In genomic region chr16:55893410-55894107, GRCm38 (mm10) we compare ENCODE assay signal across 8 mouse cellular contexts. TPM values are rescaled to one million over a fixed set of nuclear protein-coding genes. Genes with fewer than 3 reads are reported as not detected.
DNase-seq lines count a peak whose midpoint lies in the region; ATAC-seq and TF ChIP-seq lines count a peak whose summit lies in the region.

No protein-coding gene starts in this region.

- H3K27ac ChIP-seq in kidney, postnatal 0 days = peak overlapping the region; percentile 21; the same call in 1 of the 2 replicates
- H3K27ac ChIP-seq in midbrain, embryonic 15.5 days = no peak overlapping the region

- peak overlapping the region; percentile 95 for H3K4me3 ChIP-seq in megakaryocyte, embryonic 14.5 days (replicated peaks)
- H3K4me3 ChIP-seq in kidney, postnatal 0 days (replicated peaks; ENCODE audit: low read depth, low read length) = 0 out of 2 replicates have a peak overlapping the region, but pooled peaks have one; percentile 17
- H3K4me3 ChIP-seq in midbrain, embryonic 15.5 days = peak overlapping the region; percentile 90; the same call in 1 of the 2 replicates

- H3K9ac ChIP-seq in kidney, postnatal 0 days (ENCODE audit: low read depth, low read length) = no peak overlapping the region
- H3K9ac ChIP-seq in midbrain, embryonic 15.5 days = no peak overlapping the region

- H3K9me3 ChIP-seq in megakaryocyte, embryonic 14.5 days = no peaks in the 10 kb centered on the region
- no peaks in the 10 kb centered on the region for H3K9me3 ChIP-seq in kidney, postnatal 0 days (replicated peaks; ENCODE audit: low read length)
- H3K9me3 ChIP-seq in midbrain, embryonic 15.5 days = no peaks in the 10 kb centered on the region

- ATAC-seq in megakaryocyte, adult 5-6 weeks (ENCODE audit: poor library complexity, severe bottlenecking) = no peak
- ATAC-seq in kidney, postnatal 0 days (replicated peaks; ENCODE audit: low FRiP score, low read depth) = no peak
- ATAC-seq in midbrain, embryonic 15.5 days (replicated peaks) = no peak

- H3K4me1 ChIP-seq in megakaryocyte, embryonic 14.5 days = peaks cover 65% of the 10 kb centered on the region
- H3K4me1 ChIP-seq in kidney, postnatal 0 days (replicated peaks; ENCODE audit: insufficient read depth, low read length) = no peaks in the 10 kb centered on the region
- H3K4me1 ChIP-seq in midbrain, embryonic 15.5 days = peaks cover 15% of the 10 kb centered on the region

- no peaks in the 10 kb centered on the region for H3K27me3 ChIP-seq in megakaryocyte, embryonic 14.5 days (replicated peaks)
- no peaks in the 10 kb centered on the region for H3K27me3 ChIP-seq in kidney, postnatal 0 days (ENCODE audit: insufficient read depth, low read length)
- H3K27me3 ChIP-seq in midbrain, embryonic 15.5 days (replicated peaks) = no peaks in the 10 kb centered on the region

- peak; percentile 25 for DNase-seq in heart, adult 11 months
- no peak for DNase-seq in heart, adult 9 months (ENCODE audit: low spot score in 2 of 2)
- no peak for DNase-seq in kidney, postnatal 0 days (ENCODE audit: low spot score)
- no peak for DNase-seq in ovary, postnatal 36 days (ENCODE audit: low spot score)
- DNase-seq in layer of hippocampus, postnatal 36 days = no peak

- WGBS in kidney, postnatal 0 days = 81% methylated on average over 8 of the region's 8 CpGs
- WGBS in midbrain, embryonic 15.5 days = 86% methylated on average over 8 of the region's 8 CpGs

- peaks cover 14% of the 10 kb centered on the region for H3K36me3 ChIP-seq in megakaryocyte, embryonic 14.5 days (replicated peaks; ENCODE audit: low read length)
- no peaks in the 10 kb centered on the region for H3K36me3 ChIP-seq in kidney, postnatal 0 days (ENCODE audit: insufficient read depth, low read length)
- peaks cover 3% of the 10 kb centered on the region for H3K36me3 ChIP-seq in midbrain, embryonic 15.5 days (replicated peaks)

- no peak for TF ChIP-seq CTCF in kidney, postnatal 0 days (IDR thresholded peaks at IDR 0.05; ENCODE audit: low read depth)

- peak overlapping the region; percentile 88 for H3K4me2 ChIP-seq in kidney, postnatal 0 days (ENCODE audit: low read length)
- H3K4me2 ChIP-seq in midbrain, embryonic 15.5 days = peak overlapping the region; percentile 66

RNA-seq across cellular contexts. Expression of gene Nxpe3, which starts 1.5 kb away (rescaled TPM):
- 0.32 TPM in 1 of 2 replicates, not detected in the other for polyA plus RNA-seq in megakaryocyte, embryonic 14.5 days (2012; ENCODE audit: insufficient read depth, low replicate concordance)
- total RNA-seq in megakaryocyte, adult 5-6 weeks (2015) = 1.4 and 2.1 TPM in 2 replicates
- total RNA-seq in megakaryocyte, adult 5-6 weeks (2017) = 2.4 and 2.8 TPM in 2 replicates
- polyA plus RNA-seq in kidney, postnatal 0 days (2015; fragmentation: Nextera tagmentation; extraction: Ambion mirVana) = 2.0 and 2.2 TPM in 2 replicates
- 1.3 and 1.5 TPM in 2 replicates for polyA plus RNA-seq in midbrain, embryonic 15.5 days (2015; fragmentation: Nextera tagmentation; extraction: Ambion mirVana)
- 10 to 100 TPM; 11.7 to 12.0 TPM for total RNA-seq in layer of hippocampus, postnatal 36 days (2021)

RNA-seq across cellular contexts. Expression of gene Cep97, which starts 41.1 kb away (rescaled TPM):
- polyA plus RNA-seq in megakaryocyte, embryonic 14.5 days (2012; ENCODE audit: insufficient read depth, low replicate concordance) = 0.49 TPM in 1 of 2 replicates, not detected in the other
- 3.4 and 5.4 TPM in 2 replicates for total RNA-seq in megakaryocyte, adult 5-6 weeks (2015)
- total RNA-seq in megakaryocyte, adult 5-6 weeks (2017) = 3.0 and 7.4 TPM in 2 replicates
- polyA plus RNA-seq in kidney, postnatal 0 days (2015; fragmentation: Nextera tagmentation; extraction: Ambion mirVana) = 8.2 and 8.5 TPM in 2 replicates
- 14.3 and 14.5 TPM in 2 replicates for polyA plus RNA-seq in midbrain, embryonic 15.5 days (2015; fragmentation: Nextera tagmentation; extraction: Ambion mirVana)
- total RNA-seq in layer of hippocampus, postnatal 36 days (2021) = 10 to 100 TPM; 17.2 to 17.4 TPM

RNA-seq across cellular contexts. Expression of gene Nfkbiz, which starts 54.9 kb away (rescaled TPM):
- polyA plus RNA-seq in megakaryocyte, embryonic 14.5 days (2012; ENCODE audit: insufficient read depth, low replicate concordance) = 3.0 and 3.4 TPM in 2 replicates
- 33.3 and 44.9 TPM in 2 replicates for total RNA-seq in megakaryocyte, adult 5-6 weeks (2015)
- total RNA-seq in megakaryocyte, adult 5-6 weeks (2017) = 31.2 and 32.7 TPM in 2 replicates
- 4.9 and 5.8 TPM in 2 replicates for polyA plus RNA-seq in kidney, postnatal 0 days (2015; fragmentation: Nextera tagmentation; extraction: Ambion mirVana)
- polyA plus RNA-seq in midbrain, embryonic 15.5 days (2015; fragmentation: Nextera tagmentation; extraction: Ambion mirVana) = 0.96 and 1.3 TPM in 2 replicates
- total RNA-seq in layer of hippocampus, postnatal 36 days (2021) = 1 to 10 TPM; 6.1 to 6.5 TPM

Comparison
In these comparisons a context has a peak if more than half of its experiments do, and no peak if none do; other contexts are left out.
1. H3K4me3 ChIP-seq: peak in every context shown above with its lines; median percentile 95 in megakaryocyte, embryonic 14.5 days; 90 in midbrain, embryonic 15.5 days; 17 in kidney, postnatal 0 days.